Mouse (Mus musculus) cortical plate, adult 2 months (tissue): ENCODE data around the gene Olfr952.

ENCODE experiments used
- CTCF ChIP-seq: fragments of 200-500 bp; IDR thresholded peaks from 2 replicates; pipeline ENCODE4 v1.5.1; 2011; ENCODE audit warnings: mild to moderate bottlenecking, control low read depth, low read length; ENCODE audit not compliant: insufficient read depth; ENCODE audit errors: extremely low read depth
- POLR2A ChIP-seq: fragments of 200-500 bp; IDR thresholded peaks from 2 replicates; pipeline ENCODE4 v1.6.1; 2011; ENCODE audit warnings: mild to moderate bottlenecking, low read length, control low read depth; ENCODE audit not compliant: insufficient read depth; ENCODE audit errors: extremely low read depth

GRCm38 (mm10) chr9:39471844-39472243, 44.9 kb upstream of the Olfr952 start, which contains the start of gene Olfr955:
- TF ChIP-seq CTCF: no peak
- no peak for TF ChIP-seq POLR2A
